Mouse (Mus musculus) MEL (cell line): ENCODE measurements around the gene Trim47.

Experiments used
- CHD2 ChIP-seq: IDR thresholded peaks from 2 replicates; pipeline ENCODE4 v1.6.1; 2011; ENCODE audit warnings: low read length, improper control_type of control experiment
- CTCF ChIP-seq, 3 experiments: IDR thresholded peaks in 2 of 3; conservative IDR thresholded peaks in 1 of 3; 2 replicates each; pipeline ENCODE4 v1.5.1; 2011 to 2012; ENCODE audit warnings: low read length in 3 of 3, low read depth in 2 of 3, mild to moderate bottlenecking in 2 of 3, improper control_type of control experiment in 1 of 3, inconsistent platforms in 1 of 3, mixed read lengths in 1 of 3, moderate library complexity in 1 of 3; ENCODE audit not compliant: control insufficient read depth in 1 of 3, insufficient read depth in 1 of 3, poor library complexity in 1 of 3, severe bottlenecking in 1 of 3
- EP300 ChIP-seq, 2 experiments: IDR thresholded peaks; 2 replicates each; pipeline ENCODE4 v1.6.1; 2011; ENCODE audit warnings: improper control_type of control experiment in 2 of 2, low read length in 2 of 2, low read depth in 1 of 2, mild to moderate bottlenecking in 1 of 2
- MAX ChIP-seq: IDR thresholded peaks from 2 replicates; pipeline ENCODE4 v1.6.1; 2011; ENCODE audit warnings: low read length, improper control_type of control experiment
- NELFE ChIP-seq: IDR thresholded peaks from 2 replicates; pipeline ENCODE4 v1.6.1; 2011; ENCODE audit warnings: low read depth, low read length, improper control_type of control experiment
- NRF1 ChIP-seq: IDR thresholded peaks from 2 replicates; pipeline ENCODE4 v1.6.1; 2014; ENCODE audit warnings: low read depth, mild to moderate bottlenecking, inconsistent platforms, low read length, improper control_type of control experiment, moderate library complexity; ENCODE audit not compliant: poor library complexity, insufficient read depth, severe bottlenecking
- POLR2AphosphoS2 ChIP-seq: IDR thresholded peaks from 2 replicates; pipeline ENCODE4 v1.6.1; 2011; ENCODE audit warnings: low read length, improper control_type of control experiment
- SIN3A ChIP-seq: IDR thresholded peaks from 2 replicates; pipeline ENCODE4 v1.6.1; 2012; ENCODE audit warnings: low read length, improper control_type of control experiment, inconsistent platforms
- SMC3 ChIP-seq: IDR thresholded peaks from 2 replicates; pipeline ENCODE4 v1.6.1; 2011; ENCODE audit warnings: low read depth, low read length, improper control_type of control experiment
- USF2 ChIP-seq, 2 experiments: IDR thresholded peaks; 2 replicates each; pipeline ENCODE4 v1.6.1; 2011 to 2012; ENCODE audit warnings: improper control_type of control experiment in 2 of 2, low read length in 2 of 2, borderline replicate concordance in 1 of 2, inconsistent platforms in 1 of 2, low read depth in 1 of 2, mild to moderate bottlenecking in 1 of 2; ENCODE audit not compliant: insufficient read depth in 1 of 2

DNA sequence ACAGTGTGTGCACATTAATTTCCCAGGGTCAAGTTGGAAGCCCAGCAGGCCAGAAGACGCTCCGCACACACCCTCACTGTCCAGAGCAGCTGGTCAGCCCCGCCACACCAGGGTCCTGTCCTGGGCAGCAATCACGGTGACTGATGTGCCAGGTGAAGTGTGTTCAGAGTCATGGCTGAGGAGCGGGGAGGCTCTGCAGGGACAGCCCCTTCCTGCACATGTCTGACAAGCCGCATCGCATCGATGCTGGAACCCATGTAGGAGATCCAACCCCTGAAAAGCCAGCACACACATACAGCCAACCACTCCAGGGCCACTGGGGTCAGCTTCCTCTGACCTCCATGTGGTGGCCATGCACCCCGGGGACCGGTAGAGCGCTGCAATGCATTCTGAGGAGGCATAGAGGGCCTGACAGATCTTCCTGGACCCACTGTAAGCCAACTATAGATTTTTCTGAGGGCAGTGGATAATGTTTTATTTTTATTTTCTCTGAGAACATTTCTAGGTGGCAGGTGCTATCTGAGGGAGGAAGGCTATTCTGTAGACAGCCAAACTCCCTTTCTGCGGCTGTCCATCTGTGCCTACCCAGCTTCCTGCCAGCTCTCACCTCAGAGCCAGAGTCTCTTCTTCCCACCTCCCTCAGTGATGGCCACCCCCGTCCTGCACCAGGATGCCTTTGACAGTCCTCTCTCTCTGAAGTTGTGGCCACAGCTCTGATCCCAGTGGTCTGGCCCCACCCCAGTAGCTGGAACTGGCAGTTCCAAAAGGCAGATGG, 65.2 kb downstream of the Trim47 start:
- TF ChIP-seq POLR2AphosphoS2 (peak; percentile 66; the same call in 1 of the 2 replicates), SMC3 (no peak), CTCF (IDR thresholded peaks at IDR 0.05 in 2 of 3, conservative IDR thresholded peaks at IDR 0.05 in 1 of 3; ENCODE audit: control insufficient read depth in 1 of 3, insufficient read depth in 1 of 3, low read depth in 2 of 3, low read length in 3 of 3, poor library complexity in 1 of 3, severe bottlenecking in 1 of 3) (no peak), NELFE (no peak), USF2 (IDR thresholded peaks at IDR 0.05; ENCODE audit: borderline replicate concordance in 1 of 2, insufficient read depth in 1 of 2, low read depth in 1 of 2, low read length in 2 of 2) (no peak), EP300 (IDR thresholded peaks at IDR 0.05; ENCODE audit: low read depth in 1 of 2, low read length in 2 of 2) (no peak), NRF1 (no peak), MAX (no peak), CHD2 (no peak), SIN3A (no peak)
